Mouse (Mus musculus) large intestine, adult 2 months (tissue): ENCODE data around the gene Ttc33. TPM values are rescaled to one million over a fixed set of nuclear protein-coding genes. Genes with fewer than 3 reads are reported as not detected.

Experiments
- DNase-seq: peaks from one replicate; pipeline ENCODE4 v3.0.0-alpha.2; 2012; ENCODE audit warnings: low read depth, low spot score
- WGBS: fragments of 180-500 bp; shearing (Covaris S2); methylation state at CpG from one replicate; pipeline ENCODE4 v1.1.7; 2018; 5-methylcytosine and 5-hydroxymethylcytosine counted together
- polyA plus RNA-seq: library from polyadenylated mRNA; depleted of rRNA; stranded (reverse); fragments of >200 nt; gene quantifications from 2 replicates; pipeline ENCODE4 v1.2.3, GENCODE M21; 2012

The Ttc33 gene
- polyA plus RNA-seq, 1 experiment: 5.2 TPM

GRCm38 (mm10) chr15:5238553-5238952 lies 53.2 kb downstream of the Ttc33 start:
- 53% methylated on average over 4 of the region's 4 CpGs for WGBS
- DNase-seq: no peak

- 26% methylated on average over 4 of the region's 4 CpGs for WGBS
- no peak for DNase-seq
Measured at GRCm38 (mm10) chr15:5239361-5239760, 54.0 kb downstream of the Ttc33 start.

- DNase-seq: no peak
- whole genome bisulfite sequencing: 26% methylated on average over 6 of the region's 6 CpGs
Measured at GRCm38 (mm10) chr15:5239901-5240300, 54.6 kb downstream of the Ttc33 start.

- WGBS: 36% methylated on average over 6 of the region's 6 CpGs
- DNase-seq: no peak
Measured at GRCm38 (mm10) chr15:5240360-5240759, 55.0 kb downstream of the Ttc33 start.

- no peak for DNase-seq
- WGBS: 33% methylated on average over 12 of the region's 12 CpGs
Measured at GRCm38 (mm10) chr15:5241304-5242201, 56.2 kb downstream of the Ttc33 start.

GRCm38 (mm10) chr15:5242241-5243035 lies 57.1 kb downstream of the Ttc33 start:
- DNase-seq: no peak
- 2% methylated on average over 61 of the region's 61 CpGs for WGBS

- no peak for DNase-seq
Measured at GRCm38 (mm10) chr15:5243036-5243958, 58.0 kb downstream of the Ttc33 start.

GRCm38 (mm10) chr15:5243959-5244905 lies 58.9 kb downstream of the Ttc33 start, which contains the start of gene Ptger4:
Gene Ptger4, minus strand, starts transcription at chr15:5244187.
- DNase-seq: peak; percentile 82
- WGBS: 1% methylated on average over 61 of the region's 61 CpGs

More at GRCm38 (mm10) chr15:5243036-5243958, 58.0 kb downstream of the Ttc33 start:
- 4% methylated on average over 40 of the region's 40 CpGs for WGBS

- WGBS: 78% methylated on average over 4 of the region's 4 CpGs
- DNase-seq: no peak
Measured at GRCm38 (mm10) chr15:5250182-5250581, 64.9 kb downstream of the Ttc33 start.

- no peak for DNase-seq
- WGBS: 36% methylated on average over 5 of the region's 5 CpGs
Measured at GRCm38 (mm10) chr15:5260183-5260582, 74.9 kb downstream of the Ttc33 start.

- DNase-seq: no peak
- 78% methylated on average over 3 of the region's 3 CpGs for WGBS
Measured at GRCm38 (mm10) chr15:5261004-5261403, 75.7 kb downstream of the Ttc33 start.

- DNase-seq: no peak
- 93% methylated on average over 13 of the region's 13 CpGs for WGBS
Measured at GRCm38 (mm10) chr15:5262095-5262667, 76.9 kb downstream of the Ttc33 start.

- WGBS: 67% methylated on average over 10 of the region's 10 CpGs
- no peak for DNase-seq
Measured at GRCm38 (mm10) chr15:5262874-5263504, 77.7 kb downstream of the Ttc33 start.

- DNase-seq: no peak
- 61% methylated on average over 3 of the region's 3 CpGs for whole genome bisulfite sequencing
Measured at GRCm38 (mm10) chr15:5266095-5266494, 80.8 kb downstream of the Ttc33 start.
